Mouse (Mus musculus) lung, embryonic 16.5 days (tissue): ENCODE data around the gene Dmrtc2. TPM values are rescaled to one million over a fixed set of nuclear protein-coding genes. Genes with fewer than 3 reads are reported as not detected.
A peak's percentile ranks its signal among the peaks of the same experiment; 100 is the strongest.
"Not testable (repeated sequence)": the region's sequence is repeated elsewhere in the genome, so short reads cannot be mapped to it uniquely, and the experiment has no call there.

ENCODE experiments used
- ATAC-seq: fragments of 200-750 bp; cut with Nextera tagmentation; 2 replicates; pipeline ENCODE4 v1.8.0; 2017; ENCODE audit warnings: low read depth, mild to moderate bottlenecking, moderate library complexity
- H3K27ac ChIP-seq: fragments of 300-500 bp; sonication (generic); 2 replicates; pipeline ENCODE4 v1.5.1; 2014; ENCODE audit warnings: mild to moderate bottlenecking, control low read depth, low read length
- H3K27me3 ChIP-seq: fragments of 300-500 bp; sonication (generic); 2 replicates; pipeline ENCODE4 v1.6.1; 2014; ENCODE audit warnings: low read depth, low read length, mixed read lengths; ENCODE audit not compliant: control insufficient read depth, insufficient read depth
- H3K36me3 ChIP-seq: fragments of 300-500 bp; sonication (generic); 2 replicates; pipeline ENCODE4 v1.6.1; 2014; ENCODE audit warnings: low read length; ENCODE audit not compliant: control insufficient read depth, insufficient read depth
- H3K4me1 ChIP-seq: fragments of 300-500 bp; sonication (generic); replicated peaks from 2 replicates; pipeline ENCODE4 v1.6.1; 2014; ENCODE audit warnings: low read length, mixed read lengths; ENCODE audit not compliant: control insufficient read depth, insufficient read depth
- H3K4me2 ChIP-seq: fragments of 300-500 bp; sonication (generic); 2 replicates; pipeline ENCODE4 v1.6.1; 2014; ENCODE audit warnings: low read depth, low read length, control low read depth
- H3K4me3 ChIP-seq: fragments of 300-500 bp; sonication (generic); 2 replicates; pipeline ENCODE4 v1.5.1; 2014; ENCODE audit warnings: mild to moderate bottlenecking, low read length, control low read depth
- H3K9ac ChIP-seq: fragments of 300-500 bp; sonication (generic); 2 replicates; pipeline ENCODE4 v1.6.1; 2014; ENCODE audit warnings: low read length, control low read depth
- H3K9me3 ChIP-seq: fragments of 300-500 bp; sonication (generic); 2 replicates; pipeline ENCODE4 v1.6.1; 2016; ENCODE audit warnings: low read length; ENCODE audit not compliant: control insufficient read depth
- WGBS: fragments of 180-500 bp; shearing (Covaris S2); extraction: QIAGEN DNeasy Blood & Tissue Kit; methylation state at CpG from one replicate; pipeline ENCODE4 v1.1.7; 2014; 5-methylcytosine and 5-hydroxymethylcytosine counted together
- polyA plus RNA-seq: library from polyadenylated mRNA; unstranded; fragments of >200 nt; fragmentation: Nextera tagmentation; extraction: Ambion mirVana; gene quantifications from 2 replicates; pipeline ENCODE4 v1.2.1, GENCODE M21; 2015

Dmrtc2 gene
- polyA plus RNA-seq, 1 experiment from 2014 or later: not detected

DNA sequence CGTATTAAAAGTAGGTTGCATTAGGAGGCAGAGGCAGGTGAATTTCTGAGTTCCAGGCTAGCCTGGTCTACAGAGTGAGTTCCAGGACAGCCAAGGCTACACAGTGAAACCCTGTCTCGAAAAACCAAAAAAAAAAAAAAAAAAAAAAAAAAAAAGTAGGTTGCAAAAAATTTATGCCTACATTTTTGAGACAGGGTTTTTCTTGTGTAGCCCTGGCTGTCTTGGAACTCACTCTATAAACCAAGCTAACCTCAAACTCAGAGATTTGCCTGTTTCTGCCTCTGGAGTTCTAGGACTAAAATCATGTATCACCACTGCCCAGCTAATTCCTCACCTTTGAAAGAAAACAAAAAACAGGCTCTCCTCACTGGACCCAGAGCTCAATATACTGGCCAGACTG is 25.9 kb downstream of the Dmrtc2 start:
- not testable (repeated sequence) for H3K4me3 ChIP-seq, H3K9me3 ChIP-seq, H3K27me3 ChIP-seq, H3K27ac ChIP-seq, H3K9ac ChIP-seq, H3K4me2 ChIP-seq, H3K4me1 ChIP-seq, ATAC-seq, H3K36me3 ChIP-seq
- 73% methylated on average over 2 of the region's 2 CpGs for WGBS

- Histone ChIP-seq H3K9ac (no peak overlapping the region), H3K9me3 (no peaks in the 10 kb centered on the region), H3K27me3 (no peaks in the 10 kb centered on the region), H3K4me3 (no peak overlapping the region), H3K4me2 (no peak overlapping the region), H3K4me1 (no peaks in the 10 kb centered on the region), H3K36me3 (no peaks in the 10 kb centered on the region), H3K27ac (no peak overlapping the region)
- WGBS: 82% methylated on average over 8 of the region's 8 CpGs
- no peak for ATAC-seq
Observed at GRCm38 (mm10) chr7:24896269-24896668, 26.4 kb downstream of the Dmrtc2 start.

- no peaks in the 10 kb centered on the region for H3K36me3 ChIP-seq
- no peaks in the 10 kb centered on the region for H3K9me3 ChIP-seq
- no peak within 1 kb of the TSS for H3K4me3 ChIP-seq
- no peak within 1 kb of the TSS for H3K9ac ChIP-seq
- peaks cover 4% of the 10 kb centered on the region; the same call in 1 of the 2 replicates for H3K4me1 ChIP-seq
- no peak for ATAC-seq
- WGBS: 56% methylated on average over 12 of the region's 12 CpGs
- no peak within 1 kb of the TSS for H3K4me2 ChIP-seq
- no peaks in the 10 kb centered on the region for H3K27me3 ChIP-seq
- H3K27ac ChIP-seq: no peak within 1 kb of the TSS
Observed at GRCm38 (mm10) chr7:24897224-24897623, 27.4 kb downstream of the Dmrtc2 start, which contains the start of gene Cd79a. TSS of gene Cd79a (plus strand) at chr7:24897381.

DNA sequence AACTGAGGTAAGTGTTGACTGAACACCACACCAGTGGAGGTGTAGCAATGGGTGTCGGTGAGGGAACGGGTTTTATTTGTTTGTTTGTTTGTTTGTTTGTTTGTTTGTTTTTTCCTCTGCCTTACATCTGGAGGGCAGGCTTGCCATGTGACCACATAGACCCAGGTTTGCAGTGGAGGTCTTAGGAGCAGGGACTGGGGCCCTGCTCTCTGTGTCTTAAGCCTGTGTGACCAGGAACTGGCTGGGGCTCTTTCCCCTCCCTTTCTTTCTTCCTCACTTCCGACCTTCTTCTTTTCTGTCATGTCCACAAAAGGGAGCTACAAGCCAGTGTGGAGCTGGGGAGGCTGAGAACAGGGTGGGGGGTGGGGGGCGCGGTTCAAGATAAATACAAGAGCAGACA is 28.1 kb downstream of the Dmrtc2 start:
- WGBS: 65% methylated on average over 5 of the region's 5 CpGs
- Histone ChIP-seq H3K4me1 (peaks cover 8% of the 10 kb centered on the region; the same call in 1 of the 2 replicates), H3K9me3 (no peaks in the 10 kb centered on the region), H3K9ac (no peak overlapping the region), H3K27ac (no peak overlapping the region), H3K4me3 (no peak overlapping the region), H3K36me3 (no peaks in the 10 kb centered on the region), H3K27me3 (no peaks in the 10 kb centered on the region), H3K4me2 (no peak overlapping the region)
- no peak for ATAC-seq

DNA sequence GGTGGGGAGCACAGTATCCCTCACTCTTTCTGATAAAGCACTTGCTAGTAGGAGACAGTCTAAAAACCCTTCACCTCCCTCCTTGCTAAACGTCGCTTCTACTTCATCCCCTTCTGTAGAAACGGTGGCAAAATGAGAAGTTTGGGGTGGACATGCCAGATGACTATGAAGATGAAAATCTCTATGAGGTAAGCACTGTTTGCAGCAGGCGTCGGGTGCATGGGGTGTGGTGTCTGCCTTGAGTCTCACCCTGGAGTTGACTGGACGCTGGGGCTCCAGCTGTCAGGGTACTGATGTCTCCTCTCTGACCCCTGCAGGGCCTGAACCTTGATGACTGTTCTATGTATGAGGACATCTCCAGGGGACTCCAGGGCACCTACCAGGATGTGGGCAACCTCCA is 31.3 kb downstream of the Dmrtc2 start:
- Histone ChIP-seq H3K4me2 (no peak overlapping the region), H3K27me3 (no peaks in the 10 kb centered on the region), H3K36me3 (no peaks in the 10 kb centered on the region), H3K27ac (no peak overlapping the region), H3K4me3 (no peak overlapping the region), H3K9me3 (no peaks in the 10 kb centered on the region), H3K4me1 (peaks cover 23% of the 10 kb centered on the region; the same call in 1 of the 2 replicates), H3K9ac (no peak overlapping the region)
- WGBS: 65% methylated on average over 6 of the region's 6 CpGs
- no peak for ATAC-seq

- H3K27ac ChIP-seq: peak overlapping the region; percentile 95
- H3K27me3 ChIP-seq: no peaks in the 10 kb centered on the region
- peak overlapping the region; percentile 76; the same call in 1 of the 2 replicates for H3K4me2 ChIP-seq
- no peaks in the 10 kb centered on the region for H3K36me3 ChIP-seq
- H3K4me3 ChIP-seq: peak overlapping the region; percentile 86
- no peak for ATAC-seq
- no peaks in the 10 kb centered on the region for H3K9me3 ChIP-seq
- peak overlapping the region; percentile 91 for H3K9ac ChIP-seq
- peaks cover 30% of the 10 kb centered on the region for H3K4me1 ChIP-seq
- WGBS: 34% methylated on average over 1 of the region's 1 CpGs
Observed at GRCm38 (mm10) chr7:24901842-24902241, 32.0 kb downstream of the Dmrtc2 start.

DNA sequence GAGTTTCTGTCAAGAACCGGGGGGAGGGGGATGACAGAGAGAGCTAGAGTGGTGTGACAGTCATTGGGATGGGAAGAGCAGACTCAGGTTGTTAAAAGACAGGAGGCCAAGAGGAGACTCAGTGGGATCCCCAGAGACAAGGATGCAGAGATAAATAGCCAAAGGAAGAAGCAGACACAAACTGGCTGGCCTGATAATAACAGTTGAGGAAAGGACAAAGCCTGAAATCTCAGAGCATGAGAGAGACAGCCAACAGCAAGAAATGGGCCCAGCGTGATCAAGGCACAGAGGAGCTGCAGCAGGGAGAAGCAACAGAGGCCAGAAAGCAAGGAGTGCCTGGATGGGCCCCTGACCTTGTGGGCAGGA is 32.4 kb downstream of the Dmrtc2 start:
- WGBS: 41% methylated on average over 2 of the region's 2 CpGs
- H3K9me3 ChIP-seq: no peaks in the 10 kb centered on the region
- peak overlapping the region; percentile 91 for H3K9ac ChIP-seq
- peak overlapping the region; percentile 76 for H3K4me2 ChIP-seq
- no peaks in the 10 kb centered on the region for H3K27me3 ChIP-seq
- peak overlapping the region; percentile 86 for H3K4me3 ChIP-seq
- H3K4me1 ChIP-seq: peaks cover 34% of the 10 kb centered on the region
- H3K36me3 ChIP-seq: no peaks in the 10 kb centered on the region
- peak overlapping the region; percentile 95 for H3K27ac ChIP-seq
- no peak for ATAC-seq

DNA sequence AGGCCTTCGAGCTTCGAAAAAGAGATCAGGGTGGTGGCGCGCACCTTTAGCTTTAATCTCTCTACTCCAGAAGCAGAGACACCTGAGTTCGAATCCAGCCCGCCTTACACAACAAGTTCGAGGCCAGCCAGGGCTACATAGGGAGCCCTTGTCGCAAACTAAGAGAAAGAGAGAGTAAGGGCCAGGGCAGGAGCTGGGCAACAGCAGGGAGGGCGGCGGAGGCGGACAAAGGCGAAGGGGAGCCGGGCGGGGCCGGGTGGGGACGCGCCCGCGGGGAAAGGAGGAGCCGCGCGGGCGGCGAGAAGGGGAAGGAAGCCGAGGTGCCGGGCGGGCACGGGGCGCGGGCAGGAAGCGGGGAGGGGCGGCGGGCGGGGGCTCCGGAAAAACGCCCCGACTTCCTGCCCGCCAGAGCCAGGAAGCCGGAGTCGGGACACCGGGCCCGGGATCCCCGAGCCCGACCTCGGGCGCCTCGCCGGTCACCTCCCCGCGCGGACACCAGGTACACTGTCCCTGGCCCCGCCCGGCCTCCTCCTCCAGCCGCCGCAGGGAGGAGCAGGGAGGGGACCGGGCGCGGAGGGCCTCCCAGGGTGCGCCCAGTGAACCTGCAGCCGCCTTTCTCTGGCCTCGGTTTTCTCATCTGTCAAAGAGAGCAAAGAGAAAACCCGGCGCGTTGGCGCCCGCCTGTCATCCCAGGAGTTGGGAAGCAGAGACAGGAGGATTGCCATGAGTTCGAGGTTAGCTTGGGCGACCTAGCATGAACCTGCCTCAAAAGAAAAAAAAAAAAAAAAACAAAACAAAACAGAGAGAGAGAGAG is 33.0 kb downstream of the Dmrtc2 start, which contains the start of gene Arhgef1:
Arhgef1 (plus strand) TSS at position 283 of the 814 bp plus-strand sequence.
- no peaks in the 10 kb centered on the region for H3K27me3 ChIP-seq
- H3K36me3 ChIP-seq: no peaks in the 10 kb centered on the region
- H3K4me2 ChIP-seq: peak within 1 kb of the TSS; percentile 76
- peak within 1 kb of the TSS; percentile 91 for H3K9ac ChIP-seq
- peak within 1 kb of the TSS; percentile 95 for H3K27ac ChIP-seq
- peak; percentile 29 for ATAC-seq
- H3K9me3 ChIP-seq: no peaks in the 10 kb centered on the region
- 5% methylated on average over 25 of the region's 68 CpGs for WGBS
- H3K4me3 ChIP-seq: peak within 1 kb of the TSS; percentile 86
- peaks cover 36% of the 10 kb centered on the region for H3K4me1 ChIP-seq

DNA sequence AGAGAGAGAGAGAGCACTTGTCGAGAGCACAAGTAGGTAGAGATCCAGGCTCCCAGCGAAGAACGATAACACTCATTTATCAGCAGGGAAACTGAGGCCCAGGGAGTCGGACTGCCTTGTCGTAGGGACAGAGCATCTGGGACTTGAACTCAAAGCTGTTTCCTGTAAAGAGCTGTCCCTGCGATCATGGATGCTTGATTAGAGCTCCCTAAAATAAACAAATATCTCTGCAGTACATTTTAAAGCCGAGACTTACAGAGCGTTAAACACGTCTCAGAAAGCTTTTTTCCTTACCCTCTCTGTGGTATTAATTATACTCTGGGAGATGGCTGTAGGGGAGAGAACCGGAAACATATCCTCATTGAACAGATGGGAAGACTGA is 33.6 kb downstream of the Dmrtc2 start:
- Histone ChIP-seq H3K36me3 (no peaks in the 10 kb centered on the region; the same call in 1 of the 2 replicates), H3K4me1 (peaks cover 36% of the 10 kb centered on the region), H3K9me3 (no peaks in the 10 kb centered on the region), H3K27ac (peak overlapping the region; percentile 95), H3K4me3 (peak overlapping the region; percentile 86), H3K9ac (peak overlapping the region; percentile 91), H3K27me3 (no peaks in the 10 kb centered on the region), H3K4me2 (peak overlapping the region; percentile 76)
- no peak for ATAC-seq
- 17% methylated on average over 10 of the region's 10 CpGs for whole genome bisulfite sequencing
